Mouse (Mus musculus) heart, postnatal 10 days (tissue): ENCODE measurements around the gene Anxa4. TPM values are rescaled to one million over a fixed set of nuclear protein-coding genes. Genes with fewer than 3 reads are reported as not detected.

Source experiments
- DNase-seq, 2 experiments: peaks; one replicate each; pipeline ENCODE4 v3.0.0; 2021
- intact Hi-C: fragments of 180-260 bp; cut with DNase I; formaldehyde crosslinking; loops from one replicate; pipeline ENCODE4 v1.15.1; 2025
- total RNA-seq, 2 experiments: library from RNA; stranded (reverse); gene quantifications; 2 replicates each; pipeline ENCODE4 v1.2.3; 2021

Anxa4 gene
- total RNA-seq, 2 experiments from 2014 or later = 38.5 to 39.6 TPM

- intact Hi-C loops = loop anchor here (1.0 to 10.0 kb wide), 2 partner anchors 59 to 262 kb away; no protein-coding TSS in a partner anchor
- DNase-seq = peak; percentile 75 to 84
Observed at GRCm38 (mm10) chr6:86806455-86807086, 13.2 kb upstream of the Anxa4 start.

DNA sequence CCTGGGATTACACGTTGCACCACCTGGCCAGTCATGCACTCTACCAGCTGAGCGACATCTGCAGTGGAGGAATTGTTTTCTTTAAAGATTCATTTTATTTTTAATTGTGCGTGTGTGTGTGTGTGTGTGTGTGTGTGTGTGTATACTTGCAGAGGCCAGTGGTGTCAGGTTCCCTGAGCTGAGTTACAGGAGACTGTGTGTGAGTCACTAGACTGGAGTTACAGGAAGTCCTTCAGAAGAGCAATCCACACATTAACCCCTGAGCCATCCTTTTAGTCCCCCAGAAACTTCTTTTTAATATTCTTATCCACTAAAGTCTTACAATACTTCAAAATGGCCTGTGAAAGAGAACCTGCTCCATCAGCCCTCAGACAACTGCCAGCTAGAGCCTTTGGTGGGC lies 11.3 kb upstream of the Anxa4 start:
- intact Hi-C loops = loop anchor here (10.0 kb wide), 1 partner anchor 260 kb away; no protein-coding TSS in a partner anchor
- DNase-seq = no peak

- intact Hi-C loops = loop anchor here (10.0 kb wide), 1 partner anchor 257 kb away; no protein-coding TSS in a partner anchor
Observed at GRCm38 (mm10) chr6:86801431-86801830, 8.0 kb upstream of the Anxa4 start.

DNA sequence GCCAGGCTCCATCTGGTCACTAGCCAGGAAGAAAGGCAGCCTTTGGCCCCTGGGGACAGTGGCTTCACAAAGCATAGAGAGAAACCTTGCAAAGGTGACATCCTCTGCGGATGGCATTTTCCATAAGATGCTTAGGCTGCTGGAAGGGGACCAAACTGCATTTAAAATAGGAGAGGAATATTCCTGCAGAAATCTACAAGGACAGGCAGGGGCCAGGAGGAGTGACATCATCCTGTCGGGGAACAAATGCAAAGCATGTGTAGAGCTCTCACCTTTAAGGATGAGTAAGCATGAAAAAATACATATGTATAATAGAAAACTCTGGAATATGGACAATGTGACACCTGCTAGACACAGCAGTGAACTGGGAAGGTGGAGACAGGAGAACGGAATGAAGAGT lies 7.1 kb upstream of the Anxa4 start:
- no peak for DNase-seq
- intact Hi-C loops = loop anchor here (10.0 kb wide), 1 partner anchor 256 kb away; no protein-coding TSS in a partner anchor

More at GRCm38 (mm10) chr6:86801431-86801830, 8.0 kb upstream of the Anxa4 start:
- DNase-seq = no peak

DNA sequence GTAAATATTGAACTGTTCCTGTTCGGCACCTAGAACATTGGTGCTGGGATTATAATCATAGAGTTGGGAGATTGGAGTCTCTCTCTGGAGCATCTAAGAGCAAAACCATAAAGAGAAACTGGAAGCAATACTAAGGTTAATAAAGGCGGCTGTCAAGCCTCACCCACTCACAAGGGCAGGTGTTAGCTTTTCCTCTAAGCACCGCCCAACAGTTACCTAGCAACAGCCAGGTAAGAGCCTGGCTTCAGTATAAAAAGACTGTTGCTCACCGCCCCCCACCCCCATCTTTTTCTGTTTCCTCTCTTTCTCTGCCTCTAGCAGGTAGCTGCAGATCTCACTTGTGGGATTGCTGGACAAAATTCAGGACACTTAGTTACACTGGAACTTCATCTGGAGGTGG lies 4.1 kb upstream of the Anxa4 start:
- no peak for DNase-seq
- intact Hi-C loops = no loop called here

DNA sequence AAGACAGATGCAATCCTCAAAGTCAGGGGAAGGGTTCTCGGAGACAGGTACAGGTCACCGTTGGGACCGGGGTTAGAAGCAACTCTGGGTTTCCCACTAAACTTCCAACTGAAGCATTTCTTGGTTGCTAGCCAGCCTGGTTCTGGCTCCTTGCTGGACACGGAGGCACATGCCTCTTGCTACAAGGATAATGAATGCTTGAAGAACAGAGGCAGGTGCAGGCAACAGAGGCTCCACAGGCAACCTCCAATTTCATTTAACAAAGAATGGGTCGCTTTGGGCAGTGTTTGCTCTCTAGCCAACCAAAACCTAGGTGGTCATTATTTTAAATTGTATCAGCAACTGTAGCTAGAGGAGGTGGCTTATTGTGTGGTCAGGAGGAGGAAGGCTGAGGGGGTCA lies 573 bp upstream of the Anxa4 start:
- intact Hi-C loops = loop anchor here (2.0 kb wide), 1 partner anchor 17 kb away; no protein-coding TSS in a partner anchor
- no peak for DNase-seq

DNA sequence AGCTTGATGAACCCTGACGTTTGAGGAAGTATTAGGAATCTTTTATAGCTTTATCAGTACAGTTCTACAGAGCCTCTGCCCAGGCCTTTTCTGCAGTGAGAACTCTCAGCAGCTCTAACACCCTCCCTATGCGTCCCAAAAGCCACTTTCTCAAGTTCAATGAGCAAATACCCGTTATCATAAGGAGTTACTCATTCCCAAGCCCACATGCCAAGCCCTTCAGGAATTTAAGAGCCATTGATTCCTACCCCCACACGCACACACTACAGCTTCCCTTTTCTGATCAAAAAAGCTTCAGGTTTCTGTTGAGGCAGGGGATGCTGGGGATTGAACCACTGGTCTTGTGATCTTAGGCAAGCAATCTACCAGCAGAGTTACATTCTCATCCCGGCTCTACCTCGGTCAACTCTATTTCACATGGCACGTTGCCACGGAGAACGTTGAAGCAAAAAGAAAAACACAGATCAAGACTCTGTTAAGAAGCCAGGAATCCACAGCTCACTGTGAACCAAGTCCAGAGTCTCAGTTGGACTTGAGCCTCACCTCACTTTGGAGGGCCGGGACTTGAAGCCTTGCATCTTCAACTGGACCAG lies 2.9 kb downstream of the Anxa4 start:
- intact Hi-C loops = no loop called here
- DNase-seq = no peak

GRCm38 (mm10) chr6:86788242-86788641 lies 5.1 kb downstream of the Anxa4 start:
- intact Hi-C loops = no loop called here
- DNase-seq = no peak

DNA sequence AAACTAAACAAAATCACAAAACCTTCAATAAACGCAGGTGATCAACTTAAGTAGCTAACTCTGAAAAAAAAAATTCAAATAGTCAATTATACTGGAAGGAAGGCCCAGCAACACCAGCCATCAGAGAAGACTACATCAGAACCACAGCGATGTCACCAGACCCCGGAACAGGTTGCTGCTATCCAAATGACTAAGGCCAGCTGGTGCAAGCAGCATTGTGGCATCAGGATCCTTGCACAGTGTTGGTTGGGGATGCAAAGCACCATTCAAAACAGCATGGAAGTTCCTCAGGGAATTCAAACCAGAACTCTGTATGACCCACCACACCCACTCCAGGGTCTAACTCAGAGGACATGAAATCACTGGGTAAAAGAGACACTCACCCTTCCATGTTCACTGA lies 6.8 kb downstream of the Anxa4 start:
- DNase-seq = no peak
- intact Hi-C loops = no loop called here

DNA sequence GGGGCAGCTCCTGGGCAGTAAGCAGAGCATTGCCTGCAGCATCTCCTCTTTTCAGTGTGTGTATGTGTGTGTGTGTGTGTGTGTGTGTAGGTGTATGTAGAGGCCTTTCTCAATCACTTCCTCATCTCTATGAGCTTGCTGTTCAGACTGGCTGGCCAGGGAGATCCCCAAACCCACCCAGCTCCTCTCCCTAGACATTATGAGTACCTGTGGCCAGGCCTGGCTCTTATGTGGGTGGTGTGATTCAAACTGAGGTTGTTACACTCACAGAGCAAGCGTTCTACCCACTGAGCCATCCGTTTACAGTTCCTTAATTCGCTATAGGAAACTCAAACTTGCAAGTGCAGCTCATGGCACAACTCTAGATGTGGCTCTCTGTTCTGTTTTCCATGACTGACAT lies 8.6 kb downstream of the Anxa4 start:
- intact Hi-C loops = no loop called here
- DNase-seq = no peak

DNA sequence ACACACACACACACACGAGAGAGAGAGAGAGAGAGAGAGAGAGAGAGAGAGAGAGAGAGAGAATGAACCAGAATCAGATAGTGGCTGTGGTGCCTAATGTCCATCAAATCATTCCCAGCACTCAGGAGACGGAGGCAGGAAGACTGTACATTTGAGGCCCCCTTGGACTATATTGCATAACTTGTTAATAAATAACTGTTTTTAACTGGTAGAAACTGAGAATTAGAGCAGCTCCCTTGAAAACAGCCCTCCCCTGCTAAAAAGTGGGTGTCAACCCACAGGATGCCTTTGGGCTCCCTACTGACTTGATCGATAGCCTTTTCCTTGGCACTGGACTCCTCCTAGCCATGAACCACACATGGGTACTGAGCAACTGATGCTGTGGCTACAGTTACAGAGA lies 11.0 kb downstream of the Anxa4 start:
- intact Hi-C loops = no loop called here
- no peak for DNase-seq

DNA sequence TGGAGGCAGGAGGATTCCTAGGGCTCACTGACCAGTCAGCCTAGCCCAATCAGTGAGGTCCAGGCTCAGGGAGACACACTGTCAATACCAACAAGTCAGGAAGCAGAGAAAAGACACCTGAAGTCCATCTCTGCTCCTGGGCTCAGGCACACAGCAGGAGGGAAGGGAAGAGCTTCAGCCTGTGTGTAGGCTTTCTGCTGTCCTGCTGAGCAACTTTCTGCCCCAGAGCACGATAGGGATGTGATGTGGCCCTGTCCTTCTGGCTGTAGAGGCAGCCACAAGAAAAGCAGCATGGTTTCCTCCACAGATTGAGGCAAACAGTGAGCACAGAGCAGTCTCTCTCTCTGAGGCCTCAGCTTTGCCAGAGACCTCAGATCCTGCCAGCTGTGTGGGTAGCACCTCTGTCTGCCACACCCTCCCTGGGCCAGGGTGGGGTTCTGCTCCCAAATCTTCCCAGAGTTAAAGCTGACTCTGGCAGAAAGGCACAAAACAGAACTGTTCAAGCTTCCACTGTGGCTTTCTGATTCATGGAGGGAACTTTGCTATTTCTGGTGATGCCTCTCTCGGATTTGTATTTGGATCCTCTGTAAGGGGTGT lies 11.9 kb downstream of the Anxa4 start:
- intact Hi-C loops = no loop called here
- DNase-seq = no peak

DNA sequence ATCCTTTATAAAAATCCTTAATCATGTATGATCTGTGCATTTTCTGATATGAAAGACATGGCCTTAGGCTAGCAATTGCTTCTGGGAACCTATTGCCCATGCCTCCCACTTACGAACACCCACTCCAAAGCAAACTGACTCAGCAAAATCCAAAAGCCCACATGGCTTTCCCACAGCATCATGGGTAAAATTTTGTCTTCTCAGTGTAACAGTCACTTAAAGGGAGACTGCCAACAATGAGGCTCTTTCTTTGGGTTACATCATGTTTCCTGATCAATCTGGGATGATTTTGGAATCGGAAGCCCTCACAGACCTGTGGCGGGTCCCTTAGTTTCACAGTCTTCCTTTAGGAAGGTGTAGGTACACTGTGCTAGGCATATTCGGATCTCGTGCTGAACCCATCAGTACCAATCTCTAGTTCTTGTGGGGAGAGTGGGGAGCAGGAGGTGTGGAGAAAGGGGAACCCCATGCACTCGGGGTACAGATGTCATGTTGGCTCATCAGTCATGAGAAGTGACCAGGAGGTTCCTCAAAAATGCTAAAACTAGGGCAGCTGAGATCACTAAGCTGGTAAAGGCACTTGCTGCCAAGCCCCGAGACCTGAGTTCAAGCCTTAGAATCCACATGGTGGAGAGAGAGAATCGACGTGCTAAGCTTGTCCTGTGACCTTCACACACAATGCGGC lies 14.3 kb downstream of the Anxa4 start:
- intact Hi-C loops = no loop called here
- no peak for DNase-seq

- intact Hi-C loops = loop anchor here (2.0 kb wide), 1 partner anchor 16 kb away; the partner anchor contains the start of gene Anxa4
- no peak for DNase-seq
Observed at GRCm38 (mm10) chr6:86777181-86777580, 16.2 kb downstream of the Anxa4 start.

- intact Hi-C loops = loop anchor here (2.0 kb wide), 1 partner anchor 16 kb away; the partner anchor contains the start of gene Anxa4
- peak in 1 of 2 experiments; percentile 35 for DNase-seq
Observed at GRCm38 (mm10) chr6:86776706-86777071, 16.7 kb downstream of the Anxa4 start.

DNA sequence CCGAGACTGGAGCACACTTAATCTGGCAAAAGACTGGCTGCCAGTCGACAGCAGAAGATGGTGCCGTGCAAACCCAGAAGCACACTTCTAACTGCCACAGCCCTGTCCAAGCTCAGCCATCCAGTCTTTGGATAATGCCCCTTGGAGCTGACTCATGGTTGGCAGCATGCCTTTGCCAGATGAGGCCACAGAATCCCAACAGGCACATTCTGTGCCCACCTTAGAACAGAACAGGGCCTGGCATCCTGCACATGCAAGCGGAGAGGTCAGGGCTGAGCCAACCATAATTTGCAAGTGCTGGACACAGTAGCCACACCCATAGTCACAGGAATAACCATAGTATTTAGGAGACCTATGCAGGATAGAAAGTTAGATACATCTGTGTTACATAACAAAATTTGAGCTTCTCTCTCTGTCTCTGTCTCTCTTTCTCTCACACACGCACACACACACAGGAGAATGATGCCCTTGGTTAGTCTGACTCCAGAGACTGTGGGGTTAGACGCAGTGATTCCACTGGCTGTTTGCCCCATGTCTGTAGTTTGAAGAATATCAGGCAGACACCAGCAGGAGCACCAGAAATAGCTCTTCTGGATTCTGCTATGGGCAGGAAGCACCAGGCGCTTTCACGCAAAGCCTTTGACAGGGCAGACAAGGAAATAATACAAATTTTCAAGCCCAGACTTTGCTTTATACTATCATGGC lies 17.2 kb downstream of the Anxa4 start:
- intact Hi-C loops = loop anchor here (2.0 kb wide), 1 partner anchor 17 kb away; the partner anchor contains the start of gene Anxa4
- peak; percentile 70 to 72 for DNase-seq

GRCm38 (mm10) chr6:86774937-86775336 lies 18.4 kb downstream of the Anxa4 start:
- intact Hi-C loops = no loop called here
- DNase-seq = no peak

GRCm38 (mm10) chr6:86773830-86774229 lies 19.6 kb downstream of the Anxa4 start:
- intact Hi-C loops = no loop called here

GRCm38 (mm10) chr6:86772631-86773030 lies 20.8 kb downstream of the Anxa4 start:
- intact Hi-C loops = no loop called here

More at GRCm38 (mm10) chr6:86773830-86774229, 19.6 kb downstream of the Anxa4 start:
- no peak for DNase-seq

GRCm38 (mm10) chr6:86768938-86769337 lies 24.4 kb downstream of the Anxa4 start:
- intact Hi-C loops = no loop called here
- no peak for DNase-seq

More at GRCm38 (mm10) chr6:86772631-86773030, 20.8 kb downstream of the Anxa4 start:
- DNase-seq = peak; percentile 43 to 55
